Mouse (Mus musculus) myocyte (in vitro differentiated cells): Measurements from ENCODE around the gene Dtnb. TPM values are rescaled to one million over a fixed set of nuclear protein-coding genes. Genes with fewer than 3 reads are reported as not detected.
"Not testable (repeated sequence)": the region's sequence is repeated elsewhere in the genome, so short reads cannot be mapped to it uniquely, and the experiment has no call there.

Experiments
- H3K27me3 ChIP-seq: one replicate; pipeline ENCODE4 v1.6.1; 2011; ENCODE audit not compliant: control insufficient read depth, insufficient read depth, insufficient read length
- H3K36me3 ChIP-seq: one replicate; pipeline ENCODE4 v1.6.1; 2011; ENCODE audit not compliant: control insufficient read depth, insufficient read depth
- H3K4me2 ChIP-seq: one replicate; pipeline ENCODE4 v1.6.1; 2011; ENCODE audit warnings: low read depth, control low read depth
- H3K4me3 ChIP-seq: one replicate; pipeline ENCODE4 v1.5.1; 2011; ENCODE audit warnings: mild to moderate bottlenecking, control low read depth, moderate library complexity
- H3K79me2 ChIP-seq: one replicate; pipeline ENCODE4 v1.6.1; 2011; ENCODE audit not compliant: control insufficient read depth, insufficient read depth
- H3ac ChIP-seq: one replicate; pipeline ENCODE4 v1.6.1; 2011; ENCODE audit not compliant: control insufficient read depth, insufficient read length
- CEBPB ChIP-seq: IDR thresholded peaks from 2 replicates; pipeline ENCODE4 v1.6.1; 2011; ENCODE audit warnings: mild to moderate bottlenecking, moderate library complexity; ENCODE audit not compliant: poor library complexity, insufficient read depth, severe bottlenecking
- E2F4 ChIP-seq: IDR thresholded peaks from one replicate; pipeline ENCODE4 v1.6.1; 2011; ENCODE audit warnings: mild to moderate bottlenecking, control low read depth, moderate library complexity; ENCODE audit not compliant: insufficient read depth
- MAX ChIP-seq: IDR thresholded peaks from one replicate; pipeline ENCODE4 v1.6.1; 2011; ENCODE audit warnings: low read depth, mild to moderate bottlenecking, control low read depth
- MYOD1 ChIP-seq, 3 experiments: IDR thresholded peaks; one replicate each; pipeline ENCODE4 v1.6.1; 2011; ENCODE audit warnings: control low read depth in 2 of 3, low read depth in 2 of 3, mild to moderate bottlenecking in 2 of 3, moderate library complexity in 1 of 3; ENCODE audit not compliant: insufficient read length in 2 of 3, control insufficient read depth in 1 of 3
- MYOG ChIP-seq, 3 experiments: IDR thresholded peaks; one replicate each; pipeline ENCODE4 v1.6.1; 2011; ENCODE audit warnings: control low read depth in 2 of 3, low read depth in 2 of 3, mild to moderate bottlenecking in 2 of 3; ENCODE audit not compliant: insufficient read length in 2 of 3, control insufficient read depth in 1 of 3, insufficient read depth in 1 of 3
- POLR2A ChIP-seq: IDR thresholded peaks from one replicate; pipeline ENCODE4 v1.6.1; 2011; ENCODE audit warnings: low read depth, mild to moderate bottlenecking, control low read depth, moderate library complexity; ENCODE audit not compliant: insufficient read length
- POLR2AphosphoS2 ChIP-seq: IDR thresholded peaks from one replicate; pipeline ENCODE4 v1.6.1; 2011; ENCODE audit warnings: low read depth, control low read depth; ENCODE audit not compliant: insufficient read length
- REST ChIP-seq: IDR thresholded peaks from one replicate; pipeline ENCODE4 v1.6.1; 2011; ENCODE audit warnings: mild to moderate bottlenecking, control low read depth, moderate library complexity; ENCODE audit not compliant: insufficient read depth, insufficient read length
- SRF ChIP-seq: IDR thresholded peaks from one replicate; pipeline ENCODE4 v1.6.1; 2011; ENCODE audit warnings: low read depth; ENCODE audit not compliant: control insufficient read depth, insufficient read length
- TCF12 ChIP-seq: IDR thresholded peaks from one replicate; pipeline ENCODE4 v1.6.1; 2011; ENCODE audit warnings: mild to moderate bottlenecking, control low read depth; ENCODE audit not compliant: poor library complexity, insufficient read depth, severe bottlenecking
- TCF3 ChIP-seq: IDR thresholded peaks from one replicate; pipeline ENCODE4 v1.6.1; 2011; ENCODE audit warnings: low read depth, control low read depth; ENCODE audit not compliant: insufficient read length
- USF1 ChIP-seq: IDR thresholded peaks from one replicate; pipeline ENCODE4 v1.6.1; 2011; ENCODE audit warnings: low read depth, mild to moderate bottlenecking, control low read depth, moderate library complexity
- polyA plus RNA-seq: library from polyadenylated mRNA; unstranded; fragments of >200 nt; fragmentation: generic; extraction: Trizol; gene quantifications from one replicate; pipeline ENCODE4 v1.2.1, GENCODE M21; 2012; ENCODE audit warnings: missing spikeins

The Dtnb gene
- 5.5 TPM for polyA plus RNA-seq

- Histone ChIP-seq H3ac (peak within 1 kb of the TSS; percentile 46), H3K4me2 (peak within 1 kb of the TSS; percentile 83), H3K4me3 (peak within 1 kb of the TSS; percentile 27), H3K27me3 (no peaks in the 10 kb centered on the region), H3K36me3 (no peaks in the 10 kb centered on the region), H3K79me2 (no peaks in the 10 kb centered on the region)
- TF ChIP-seq REST (no peak), MYOD1 (IDR thresholded peaks at IDR 0.05; ENCODE audit: control insufficient read depth in 1 of 3, insufficient read length in 2 of 3, low read depth in 2 of 3) (peak in 1 of 3 experiments; percentile 1), POLR2A (peak; percentile 54)
These were observed at the start of gene Dtnb for GRCm38 (mm10) chr12:3571787-3572580. Dtnb (plus strand) TSS chr12:3572381.

GRCm38 (mm10) chr12:3525536-3525935 lies 46.6 kb upstream of the Dtnb start:
- no peaks in the 10 kb centered on the region for H3K36me3 ChIP-seq
- no peaks in the 10 kb centered on the region for H3K79me2 ChIP-seq
- H3ac ChIP-seq: no peak overlapping the region
- H3K4me2 ChIP-seq: no peak overlapping the region
- H3K4me3 ChIP-seq: no peak overlapping the region
- H3K27me3 ChIP-seq: no peaks in the 10 kb centered on the region
- no peak for TF ChIP-seq SRF
- no peak for TF ChIP-seq CEBPB
- no peak for TF ChIP-seq MYOG (IDR thresholded peaks at IDR 0.05; ENCODE audit: control insufficient read depth in 1 of 3, insufficient read depth in 1 of 3, insufficient read length in 2 of 3, low read depth in 2 of 3)
- TF ChIP-seq TCF3: no peak
- TF ChIP-seq MAX: no peak
- TF ChIP-seq REST: no peak
- no peak for TF ChIP-seq POLR2A
- TF ChIP-seq TCF12: no peak

GRCm38 (mm10) chr12:3535446-3535845 lies 36.7 kb upstream of the Dtnb start:
- H3K36me3 ChIP-seq, H3K4me2 ChIP-seq, H3K4me3 ChIP-seq, H3K79me2 ChIP-seq, H3ac ChIP-seq, H3K27me3 ChIP-seq: not testable (repeated sequence)

GRCm38 (mm10) chr12:3537616-3538015 lies 34.6 kb upstream of the Dtnb start:
- H3K4me2 ChIP-seq: no peak overlapping the region
- no peak overlapping the region for H3K4me3 ChIP-seq
- no peaks in the 10 kb centered on the region for H3K79me2 ChIP-seq
- TF ChIP-seq MYOD1 (IDR thresholded peaks at IDR 0.05; ENCODE audit: control insufficient read depth in 1 of 3, insufficient read length in 2 of 3, low read depth in 2 of 3): no peak
- TF ChIP-seq E2F4: no peak
- TF ChIP-seq TCF12: no peak
- no peak for TF ChIP-seq MYOG (IDR thresholded peaks at IDR 0.05; ENCODE audit: control insufficient read depth in 1 of 3, insufficient read depth in 1 of 3, insufficient read length in 2 of 3, low read depth in 2 of 3)
- no peak for TF ChIP-seq SRF
- TF ChIP-seq REST: no peak
- no peak for TF ChIP-seq USF1
- TF ChIP-seq MAX: no peak
- TF ChIP-seq TCF3: no peak
- no peak for TF ChIP-seq POLR2A
- TF ChIP-seq POLR2AphosphoS2: no peak
- TF ChIP-seq CEBPB: no peak
- H3K27me3 ChIP-seq: no peaks in the 10 kb centered on the region
- no peak overlapping the region for H3ac ChIP-seq
- H3K36me3 ChIP-seq: no peaks in the 10 kb centered on the region

GRCm38 (mm10) chr12:3538036-3538435 lies 34.1 kb upstream of the Dtnb start:
- TF ChIP-seq TCF3 (no peak), SRF (no peak), E2F4 (no peak), REST (no peak), POLR2A (no peak), USF1 (no peak), CEBPB (no peak), POLR2AphosphoS2 (no peak), MYOD1 (IDR thresholded peaks at IDR 0.05; ENCODE audit: control insufficient read depth in 1 of 3, insufficient read length in 2 of 3, low read depth in 2 of 3) (no peak), MYOG (IDR thresholded peaks at IDR 0.05; ENCODE audit: control insufficient read depth in 1 of 3, insufficient read depth in 1 of 3, insufficient read length in 2 of 3, low read depth in 2 of 3) (no peak), MAX (no peak), TCF12 (no peak)
- H3K27me3 ChIP-seq: no peaks in the 10 kb centered on the region
- H3K79me2 ChIP-seq: no peaks in the 10 kb centered on the region
- H3K4me3 ChIP-seq: no peak overlapping the region
- H3ac ChIP-seq: no peak overlapping the region
- H3K4me2 ChIP-seq: no peak overlapping the region
- no peaks in the 10 kb centered on the region for H3K36me3 ChIP-seq
